Mouse (Mus musculus) CH12.LX (cell line): Measurements from ENCODE around the gene Mkrn2. TPM values are rescaled to one million over a fixed set of nuclear protein-coding genes. Genes with fewer than 3 reads are reported as not detected.

Experiments
- DNase-seq: peaks from one replicate; pipeline ENCODE4 v3.0.0-alpha.2; 2013; ENCODE audit errors: extremely low read depth
- H3K27ac ChIP-seq: 2 replicates; pipeline ENCODE4 v1.5.1; 2012; ENCODE audit warnings: low read depth, mild to moderate bottlenecking, control low read depth, moderate library complexity; ENCODE audit not compliant: insufficient read depth
- H3K27me3 ChIP-seq: replicated peaks from 2 replicates; pipeline ENCODE3; 2012; ENCODE audit warnings: inconsistent platforms
- H3K36me3 ChIP-seq, 2 experiments: replicated peaks in 1 of 2; 2 replicates each; pipeline versions ENCODE3 to v1.6.1; 2012; ENCODE audit warnings: inconsistent platforms in 1 of 2, low read length in 1 of 2, mild to moderate bottlenecking in 1 of 2, mixed read lengths in 1 of 2, moderate library complexity in 1 of 2; ENCODE audit not compliant: control insufficient read depth in 1 of 2, insufficient read depth in 1 of 2
- H3K4me1 ChIP-seq, 2 experiments: 2 replicates each; pipeline ENCODE4 v1.6.1; 2012; ENCODE audit warnings: inconsistent platforms in 1 of 2, moderate library complexity in 1 of 2; ENCODE audit not compliant: insufficient read depth in 2 of 2, control insufficient read depth in 1 of 2
- H3K4me2 ChIP-seq: 2 replicates; pipeline ENCODE4 v1.6.1; 2012; ENCODE audit warnings: low read depth, mild to moderate bottlenecking, control low read depth; ENCODE audit not compliant: poor library complexity, insufficient read depth, severe bottlenecking
- H3K4me3 ChIP-seq, 3 experiments: fragments of 150-350 bp in 1 of 3; sonication (generic) in 1 of 3; replicated peaks in 1 of 3; 2 replicates each; pipeline versions ENCODE3 to v1.5.1; 2011 to 2012; ENCODE audit warnings: low read depth in 2 of 3, low read length in 2 of 3, mild to moderate bottlenecking in 2 of 3, moderate library complexity in 2 of 3, control low read depth in 1 of 3, improper control_type of control experiment in 1 of 3, inconsistent platforms in 1 of 3, mixed read lengths in 1 of 3; ENCODE audit not compliant: poor library complexity in 1 of 3
- H3K79me2 ChIP-seq: replicated peaks from 2 replicates; pipeline ENCODE4 v1.6.1; 2012; ENCODE audit warnings: mild to moderate bottlenecking, moderate library complexity; ENCODE audit not compliant: control insufficient read depth, poor library complexity, insufficient read depth, severe bottlenecking; ENCODE audit errors: extremely low read depth
- H3K9ac ChIP-seq: 2 replicates; pipeline ENCODE4 v1.6.1; 2012; ENCODE audit warnings: low read depth, mild to moderate bottlenecking, control low read depth, moderate library complexity; ENCODE audit not compliant: insufficient read depth
- H3K9me3 ChIP-seq: replicated peaks from 2 replicates; pipeline ENCODE3; 2012; ENCODE audit warnings: low read length, inconsistent platforms, mixed read lengths
- CHD1 ChIP-seq: IDR thresholded peaks from 2 replicates; pipeline ENCODE4 v1.6.1; 2012; ENCODE audit warnings: low read depth, low read length, improper control_type of control experiment, inconsistent platforms
- EP300 ChIP-seq: IDR thresholded peaks from 2 replicates; pipeline ENCODE4 v1.6.1; 2011; ENCODE audit warnings: low read length, improper control_type of control experiment
- ETS1 ChIP-seq: conservative IDR thresholded peaks from 2 replicates; pipeline ENCODE4 v1.6.1; 2012; ENCODE audit warnings: low read depth, mild to moderate bottlenecking, inconsistent platforms, low read length, improper control_type of control experiment, moderate library complexity
- GABPA ChIP-seq: IDR thresholded peaks from 2 replicates; pipeline ENCODE4 v1.6.1; 2012; ENCODE audit warnings: low read depth, low read length, improper control_type of control experiment, inconsistent platforms; ENCODE audit not compliant: insufficient replicate concordance
- HCFC1 ChIP-seq: IDR thresholded peaks from 2 replicates; pipeline ENCODE4 v1.6.1; 2012; ENCODE audit warnings: low read depth, mild to moderate bottlenecking, inconsistent platforms, low read length, improper control_type of control experiment
- KAT2A ChIP-seq: IDR thresholded peaks from 2 replicates; pipeline ENCODE4 v1.6.1; 2012; ENCODE audit warnings: low read length, improper control_type of control experiment, inconsistent platforms; ENCODE audit not compliant: insufficient replicate concordance
- MEF2A ChIP-seq: IDR thresholded peaks from 2 replicates; pipeline ENCODE4 v1.6.1; 2014; ENCODE audit warnings: low read depth, mild to moderate bottlenecking, inconsistent platforms, low read length, improper control_type of control experiment, borderline replicate concordance
- MXI1 ChIP-seq: IDR thresholded peaks from 2 replicates; pipeline ENCODE4 v1.6.1; 2011; ENCODE audit warnings: mild to moderate bottlenecking, low read depth, low read length, improper control_type of control experiment
- NRF1 ChIP-seq: IDR thresholded peaks from 2 replicates; pipeline ENCODE4 v1.6.1; 2014; ENCODE audit warnings: low read depth, mild to moderate bottlenecking, inconsistent platforms, low read length, improper control_type of control experiment, moderate library complexity
- POLR2AphosphoS2 ChIP-seq: IDR thresholded peaks from 2 replicates; pipeline ENCODE4 v1.6.1; 2011; ENCODE audit warnings: low read depth, low read length, improper control_type of control experiment
- RAD21 ChIP-seq: IDR thresholded peaks from 2 replicates; pipeline ENCODE4 v1.6.1; 2011; ENCODE audit warnings: low read depth, mild to moderate bottlenecking, low read length, improper control_type of control experiment, moderate library complexity
- SIN3A ChIP-seq: IDR thresholded peaks from 2 replicates; pipeline ENCODE4 v1.6.1; 2012; ENCODE audit warnings: low read length, improper control_type of control experiment, inconsistent platforms
- USF1 ChIP-seq: IDR thresholded peaks from 2 replicates; pipeline ENCODE4 v1.6.1; 2014; ENCODE audit warnings: low read depth, mild to moderate bottlenecking, inconsistent platforms, low read length, improper control_type of control experiment
- USF2 ChIP-seq: conservative IDR thresholded peaks from 2 replicates; pipeline ENCODE4 v1.6.1; 2011; ENCODE audit warnings: low read depth, low read length, improper control_type of control experiment
- ZKSCAN1 ChIP-seq: IDR thresholded peaks from 2 replicates; pipeline ENCODE4 v1.6.1; 2012; ENCODE audit warnings: low read depth, inconsistent platforms, low read length, improper control_type of control experiment, borderline replicate concordance
- ZMIZ1 ChIP-seq: IDR thresholded peaks from 2 replicates; pipeline ENCODE4 v1.6.1; 2012; ENCODE audit warnings: low read depth, mild to moderate bottlenecking, inconsistent platforms, low read length, improper control_type of control experiment
- ZNF384 ChIP-seq: IDR thresholded peaks from 2 replicates; pipeline ENCODE4 v1.6.1; 2012; ENCODE audit warnings: low read depth, low read length, improper control_type of control experiment, inconsistent platforms
- dilution Hi-C: fragments of 300-500 bp; cut with MboI; formaldehyde crosslinking; loops from 2 replicates; pipeline ENCODE4 v1.14.3; 2020; ENCODE audit warnings: low sequenced_read_pairs; ENCODE audit not compliant: extremely low pct_unique_long_range_greater_than_20kb, extremely low pct_ligation_motif_present
- in situ Hi-C: fragments of 300-500 bp; cut with MboI; formaldehyde crosslinking; loops from 3 replicates; pipeline ENCODE4 v1.14.3; 2019; ENCODE audit warnings: low sequenced_read_pairs, low pct_ligation_motif_present, low pct_unique_long_range_greater_than_20kb, mixed read lengths
- polyA plus RNA-seq: library from polyadenylated mRNA; unstranded; fragments of >175 nt; gene quantifications from 2 replicates; pipeline ENCODE4 v1.2.1, GENCODE M21; 2012; ENCODE audit warnings: low read depth; ENCODE audit not compliant: insufficient read length
- total RNA-seq, 2 experiments: library from RNA; depleted of rRNA; stranded (reverse); fragments of 300-350 nt in 1 of 2; fragments of >200 nt in 1 of 2; gene quantifications; 2 replicates each; pipeline ENCODE4 v1.2.3; 2012 to 2014

The Mkrn2 gene
- total and polyA plus RNA-seq, 3 experiments: 14.6 to 49.8 (median 18.6) TPM

DNA sequence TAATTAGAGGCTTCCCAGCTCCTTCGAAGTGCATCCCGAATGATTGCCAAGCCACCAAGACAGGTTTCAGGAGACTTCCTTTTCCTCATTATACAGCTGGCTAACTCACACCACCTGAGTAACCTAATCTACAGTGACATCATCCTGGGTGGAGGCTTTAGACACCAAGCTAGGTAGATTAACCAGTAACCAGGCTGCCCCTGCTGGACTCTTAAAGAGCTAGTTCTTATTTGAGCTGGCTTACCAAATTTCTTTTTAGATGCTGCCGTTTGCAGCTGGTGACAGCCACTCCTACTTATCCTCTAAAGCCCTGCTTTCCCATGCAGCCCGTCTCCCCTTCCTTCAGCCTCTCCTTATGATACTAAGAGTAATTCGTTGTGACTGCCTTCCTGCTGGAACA, 9.2 kb upstream of the Mkrn2 start, which contains the start of gene Mkrn2os:
Gene Mkrn2os (minus strand): TSS at position 119 of the 400 bp plus-strand sequence.
- Histone ChIP-seq H3K27ac (no peak within 1 kb of the TSS), H3K36me3 (no peaks in the 10 kb centered on the region), H3K4me3 (no peak within 1 kb of the TSS), H3K4me1 (peaks cover 2 to 5% of the 10 kb centered on the region in 2 experiments; a peak in 2 of 4 replicates), H3K9ac (no peak within 1 kb of the TSS), H3K27me3 (peaks cover 4% of the 10 kb centered on the region), H3K79me2 (no peaks in the 10 kb centered on the region), H3K9me3 (no peaks in the 10 kb centered on the region), H3K4me2 (no peak within 1 kb of the TSS)
- dilution Hi-C loops: no loop called here
- no peak for DNase-seq
- in situ Hi-C loops: no loop called here
- TF ChIP-seq EP300: no peak
- no peak for TF ChIP-seq KAT2A
- no peak for TF ChIP-seq HCFC1
- no peak for TF ChIP-seq POLR2AphosphoS2
- no peak for TF ChIP-seq GABPA
- no peak for TF ChIP-seq ETS1
- no peak for TF ChIP-seq ZKSCAN1
- TF ChIP-seq ZNF384: no peak
- TF ChIP-seq USF1: no peak

DNA sequence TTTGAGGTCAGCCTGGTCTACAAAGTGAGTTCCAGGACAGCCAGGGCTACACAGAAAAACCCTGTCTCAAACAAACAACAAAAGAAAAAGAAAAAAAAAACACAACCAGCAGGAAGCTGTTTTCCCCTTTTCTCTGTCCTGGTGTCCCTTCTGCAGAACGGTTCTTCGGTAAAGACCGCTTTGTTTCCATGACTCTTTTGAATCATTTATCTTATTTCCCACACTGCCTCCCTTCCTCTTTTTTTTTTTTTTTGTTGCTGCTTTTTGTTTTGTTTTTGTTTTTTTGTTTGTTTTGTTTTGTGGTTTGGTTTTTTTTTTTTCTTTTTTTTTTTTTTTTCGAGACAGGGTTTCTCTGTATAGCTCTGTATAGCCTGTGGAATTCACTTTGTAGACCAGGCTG, 8.4 kb upstream of the Mkrn2 start:
- Histone ChIP-seq H3K4me1 (peaks cover 2 to 5% of the 10 kb centered on the region in 2 experiments; a peak in 2 of 4 replicates), H3K4me3 (no peak overlapping the region), H3K79me2 (no peaks in the 10 kb centered on the region), H3K9ac (no peak overlapping the region), H3K9me3 (no peaks in the 10 kb centered on the region), H3K36me3 (no peaks in the 10 kb centered on the region), H3K27me3 (peaks cover 4% of the 10 kb centered on the region), H3K27ac (no peak overlapping the region), H3K4me2 (no peak overlapping the region)
- in situ Hi-C loops: no loop called here
- DNase-seq: no peak
- dilution Hi-C loops: no loop called here
- TF ChIP-seq RAD21 (no peak), ZMIZ1 (no peak)

GRCm38 (mm10) chr6:115594463-115594862, 7.2 kb upstream of the Mkrn2 start:
- peaks cover 4% of the 10 kb centered on the region for H3K27me3 ChIP-seq
- no peak overlapping the region for H3K9ac ChIP-seq
- no peak overlapping the region for H3K4me2 ChIP-seq
- DNase-seq: no peak
- H3K4me1 ChIP-seq: peaks cover 2 to 5% of the 10 kb centered on the region in 2 experiments; a peak in 2 of 4 replicates
- in situ Hi-C loops: no loop called here
- no peak overlapping the region for H3K4me3 ChIP-seq
- H3K79me2 ChIP-seq: no peaks in the 10 kb centered on the region
- no peaks in the 10 kb centered on the region for H3K9me3 ChIP-seq
- TF ChIP-seq GABPA: no peak
- TF ChIP-seq USF2: no peak
- TF ChIP-seq KAT2A: no peak
- no peak for TF ChIP-seq ETS1
- no peak for TF ChIP-seq MEF2A
- TF ChIP-seq SIN3A: no peak
- TF ChIP-seq EP300: no peak
- TF ChIP-seq ZKSCAN1: no peak
- TF ChIP-seq ZNF384: no peak
- TF ChIP-seq MXI1: no peak
- no peak for TF ChIP-seq CHD1
- no peak for TF ChIP-seq POLR2AphosphoS2
- no peak for TF ChIP-seq NRF1
- no peaks in the 10 kb centered on the region for H3K36me3 ChIP-seq
- dilution Hi-C loops: no loop called here
- no peak overlapping the region for H3K27ac ChIP-seq
